Mouse (Mus musculus): ENCODE results near the gene Wipi2.

DNA sequence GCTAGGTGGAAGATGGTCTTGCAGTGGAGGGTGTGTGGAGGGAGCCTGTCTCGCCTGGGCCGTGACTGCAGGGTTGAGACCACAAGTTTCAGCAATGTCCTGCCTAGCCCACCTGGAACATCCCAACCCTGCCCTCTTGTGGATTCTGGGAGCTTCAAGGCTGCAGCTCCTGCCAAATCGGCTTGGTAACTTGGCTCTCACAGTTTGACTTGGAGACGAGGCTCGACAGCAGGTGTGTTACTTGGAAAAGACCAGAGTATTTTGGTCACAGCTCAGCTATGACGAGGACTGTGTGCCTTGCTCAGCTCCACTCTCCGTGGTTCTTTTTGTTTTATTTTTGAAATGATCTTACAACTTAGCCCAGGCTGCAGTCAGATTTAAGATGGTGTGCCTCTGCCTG, 42.2 kb downstream of the Wipi2 start:
- no peak for TF ChIP-seq CTCF (IDR thresholded peaks at IDR 0.05; ENCODE audit: low read depth, low read length)
- TF ChIP-seq POLR2A (IDR thresholded peaks at IDR 0.05; ENCODE audit: borderline replicate concordance, low read depth, low read length) = no peak
